Mouse (Mus musculus) lung, adult 2 months (tissue): ENCODE data around the gene Olfr786.

Experiments used
- CTCF ChIP-seq: fragments of 200-500 bp; IDR thresholded peaks from 2 replicates; pipeline ENCODE4 v1.5.1; 2011; ENCODE audit warnings: mild to moderate bottlenecking, low read length, control low read depth; ENCODE audit not compliant: insufficient read depth
- POLR2A ChIP-seq: fragments of 200-500 bp; IDR thresholded peaks from 2 replicates; pipeline ENCODE4 v1.6.1; 2011; ENCODE audit warnings: low read depth, mild to moderate bottlenecking, control low read depth, low read length, borderline replicate concordance; ENCODE audit errors: extremely low read depth

GRCm38 (mm10) chr10:129484452-129484851 is 57.3 kb downstream of the Olfr786 start, which contains the start of gene Olfr789:
- TF ChIP-seq POLR2A (no peak), CTCF (no peak)
